Mouse (Mus musculus) hindbrain, postnatal 0 days (tissue): ENCODE measurements around the gene Ube2h. TPM values are rescaled to one million over a fixed set of nuclear protein-coding genes. Genes with fewer than 3 reads are reported as not detected.

Experiments used
- ATAC-seq: fragments of 200-750 bp; cut with Nextera tagmentation; 2 replicates; pipeline ENCODE4 v1.8.0; 2017; ENCODE audit warnings: mild to moderate bottlenecking, moderate TSS enrichment, moderate library complexity
- DNase-seq: peaks from one replicate; pipeline ENCODE4 v3.0.0-alpha.2; 2015; ENCODE audit warnings: low spot score
- H3K27ac ChIP-seq: fragments of 300-500 bp; sonication (generic); 2 replicates; pipeline ENCODE4 v1.5.1; 2014; ENCODE audit warnings: mild to moderate bottlenecking
- H3K27me3 ChIP-seq: fragments of 300-500 bp; sonication (generic); 2 replicates; pipeline ENCODE4 v1.6.1; 2014; ENCODE audit warnings: low read length, mixed read lengths; ENCODE audit not compliant: insufficient read depth
- H3K36me3 ChIP-seq: fragments of 300-500 bp; sonication (generic); 2 replicates; pipeline ENCODE4 v1.6.1; 2014; ENCODE audit warnings: low read length, mixed read lengths; ENCODE audit not compliant: insufficient read depth
- H3K4me1 ChIP-seq: fragments of 300-500 bp; sonication (generic); 2 replicates; pipeline ENCODE4 v1.6.1; 2014; ENCODE audit warnings: antibody characterized with exemption, low read length, mixed read lengths; ENCODE audit not compliant: insufficient read depth
- H3K4me2 ChIP-seq: fragments of 300-500 bp; sonication (generic); 2 replicates; pipeline ENCODE4 v1.6.1; 2014; ENCODE audit warnings: low read depth, mild to moderate bottlenecking, low read length, moderate library complexity, mixed read lengths
- H3K4me3 ChIP-seq: fragments of 300-500 bp; sonication (generic); 2 replicates; pipeline ENCODE4 v1.5.1; 2014; ENCODE audit warnings: low read length
- H3K9ac ChIP-seq: fragments of 300-500 bp; sonication (generic); replicated peaks from 2 replicates; pipeline ENCODE4 v1.6.1; 2014; ENCODE audit warnings: mild to moderate bottlenecking, low read length, moderate library complexity, mixed read lengths
- H3K9me3 ChIP-seq: fragments of 300-500 bp; sonication (generic); 2 replicates; pipeline ENCODE4 v1.6.1; 2016; ENCODE audit warnings: low read length, mixed read lengths
- CTCF ChIP-seq: IDR thresholded peaks from 2 replicates; pipeline ENCODE4 v1.5.1; 2016; ENCODE audit warnings: antibody characterized with exemption, control low read depth, low read depth
- WGBS: fragments of 180-500 bp; shearing (Covaris S2); extraction: QIAGEN DNeasy Blood & Tissue Kit; methylation state at CpG from one replicate; pipeline ENCODE4 v1.1.7; 2014; 5-methylcytosine and 5-hydroxymethylcytosine counted together
- polyA plus RNA-seq: library from polyadenylated mRNA; unstranded; fragments of >200 nt; fragmentation: Nextera tagmentation; extraction: Ambion mirVana; gene quantifications from 2 replicates; pipeline ENCODE4 v1.2.1, GENCODE M21; 2015
- total RNA-seq: library from RNA; depleted of rRNA; stranded (reverse); fragments of >200 nt; gene quantifications from 2 replicates; pipeline ENCODE4 v1.2.3, GENCODE M21; 2014

Gene Ube2h
- total and polyA plus RNA-seq, 2 experiments from 2014 or later = 41.6 to 42.1 TPM

- Histone ChIP-seq H3K4me3 (no peak overlapping the region), H3K27me3 (no peaks in the 10 kb centered on the region), H3K4me1 (no peaks in the 10 kb centered on the region), H3K9ac (no peak overlapping the region), H3K4me2 (no peak overlapping the region), H3K27ac (no peak overlapping the region), H3K9me3 (no peaks in the 10 kb centered on the region), H3K36me3 (0 out of 2 replicates have a peak, but pooled peaks cover 4% of the 10 kb centered on the region)
- WGBS = 46% methylated on average over 11 of the region's 11 CpGs
- DNase-seq = no peak
- TF ChIP-seq CTCF = no peak
- ATAC-seq = no peak
Measured at GRCm38 (mm10) chr6:30272338-30272905, 31.9 kb downstream of the Ube2h start.

- Histone ChIP-seq H3K4me3 (no peak overlapping the region), H3K27me3 (no peaks in the 10 kb centered on the region), H3K4me1 (no peaks in the 10 kb centered on the region), H3K9ac (no peak overlapping the region), H3K4me2 (no peak overlapping the region), H3K9me3 (no peaks in the 10 kb centered on the region), H3K36me3 (0 out of 2 replicates have a peak, but pooled peaks cover 8% of the 10 kb centered on the region), H3K27ac (no peak overlapping the region)
- 76% methylated on average over 5 of the region's 5 CpGs for WGBS
- ATAC-seq (no peak), DNase-seq (no peak)
- no peak for TF ChIP-seq CTCF
Measured at GRCm38 (mm10) chr6:30269846-30270245, 34.5 kb downstream of the Ube2h start.

DNA sequence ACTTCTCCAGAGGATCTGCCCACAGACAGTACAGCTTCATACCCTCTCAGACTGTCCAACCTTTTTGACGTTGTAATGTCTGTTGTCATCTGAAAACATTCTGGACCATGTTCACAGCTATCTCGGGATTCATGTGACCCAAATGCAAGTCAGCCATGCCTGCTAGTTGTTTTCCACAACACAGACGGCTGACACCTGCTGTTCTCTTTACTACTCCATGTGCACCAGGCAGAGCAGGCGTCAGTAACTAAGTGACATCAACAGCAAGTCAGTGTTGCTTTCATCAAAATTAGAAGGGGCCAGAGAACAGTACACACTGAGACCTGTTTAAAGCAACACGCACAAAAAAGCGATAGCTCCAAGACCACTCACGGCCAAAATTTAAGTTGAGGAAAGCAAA, 36.9 kb downstream of the Ube2h start:
- 85% methylated on average over 7 of the region's 7 CpGs for WGBS
- Histone ChIP-seq H3K27ac (no peak overlapping the region), H3K4me3 (no peak overlapping the region), H3K4me2 (no peak overlapping the region), H3K9ac (no peak overlapping the region), H3K9me3 (no peaks in the 10 kb centered on the region), H3K27me3 (no peaks in the 10 kb centered on the region), H3K36me3 (0 out of 2 replicates have a peak, but pooled peaks cover 8% of the 10 kb centered on the region), H3K4me1 (no peaks in the 10 kb centered on the region)
- DNase-seq (no peak), ATAC-seq (no peak)
- TF ChIP-seq CTCF = no peak

GRCm38 (mm10) chr6:30265402-30265801, 38.9 kb downstream of the Ube2h start:
- DNase-seq (no peak), ATAC-seq (no peak)
- no peaks in the 10 kb centered on the region for H3K9me3 ChIP-seq
- no peak overlapping the region for H3K9ac ChIP-seq
- H3K4me2 ChIP-seq = no peak overlapping the region
- no peaks in the 10 kb centered on the region for H3K27me3 ChIP-seq
- TF ChIP-seq CTCF = no peak
- 88% methylated on average over 4 of the region's 4 CpGs for WGBS
- H3K36me3 ChIP-seq = 0 out of 2 replicates have a peak, but pooled peaks cover 8% of the 10 kb centered on the region
- no peak overlapping the region for H3K27ac ChIP-seq
- H3K4me1 ChIP-seq = no peaks in the 10 kb centered on the region
- no peak overlapping the region for H3K4me3 ChIP-seq

DNA sequence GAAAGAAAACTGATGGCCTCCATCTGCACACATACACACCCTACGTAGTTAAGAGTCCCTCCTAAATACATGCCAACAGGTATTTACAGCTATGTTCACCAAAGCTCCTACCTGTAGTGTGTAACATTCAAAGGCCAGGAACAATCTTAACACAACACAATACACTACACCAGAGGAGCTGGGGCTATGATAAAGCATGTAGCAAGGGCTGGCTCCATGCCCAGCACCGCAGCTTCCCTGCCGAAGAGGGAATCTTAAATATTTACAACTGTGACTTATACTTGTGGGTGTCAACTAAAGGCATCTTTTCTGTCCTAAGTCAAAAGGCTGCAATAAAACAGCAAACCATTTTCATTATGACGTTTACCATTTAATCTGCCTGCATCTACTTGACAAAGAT, 41.3 kb downstream of the Ube2h start:
- H3K36me3 ChIP-seq = peaks cover 14% of the 10 kb centered on the region
- DNase-seq = peak; percentile 7
- H3K27me3 ChIP-seq = no peaks in the 10 kb centered on the region
- H3K4me3 ChIP-seq = no peak overlapping the region
- WGBS = 64% methylated on average over 4 of the region's 4 CpGs
- ATAC-seq = no peak
- no peaks in the 10 kb centered on the region for H3K4me1 ChIP-seq
- no peak for TF ChIP-seq CTCF
- no peak overlapping the region for H3K9ac ChIP-seq
- H3K27ac ChIP-seq = no peak overlapping the region
- H3K9me3 ChIP-seq = no peaks in the 10 kb centered on the region
- H3K4me2 ChIP-seq = no peak overlapping the region

DNA sequence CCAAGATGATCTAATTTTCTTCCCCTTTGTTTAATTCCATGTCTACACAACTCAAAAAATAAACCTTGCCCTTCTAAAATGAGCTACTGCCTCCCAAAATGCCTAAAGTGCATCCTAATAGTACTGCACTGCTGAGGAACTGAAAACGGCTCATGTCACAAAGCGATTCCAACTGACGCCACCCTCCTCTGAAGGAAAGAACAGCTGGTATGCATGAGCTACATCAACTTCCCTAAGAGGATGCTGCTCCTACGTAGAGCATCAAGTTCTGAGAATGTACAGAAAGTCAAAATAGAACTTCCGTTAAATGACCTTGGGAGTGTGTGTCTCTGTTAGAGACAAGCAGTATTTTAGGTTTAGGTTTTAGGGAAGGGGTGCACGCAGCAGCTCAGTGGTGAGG, 45.1 kb downstream of the Ube2h start:
- no peak for TF ChIP-seq CTCF
- no peak for DNase-seq
- H3K27ac ChIP-seq = no peak overlapping the region
- peaks cover 10% of the 10 kb centered on the region for H3K36me3 ChIP-seq
- WGBS = 89% methylated on average over 6 of the region's 6 CpGs
- no peak for ATAC-seq
- H3K4me2 ChIP-seq = no peak overlapping the region
- no peaks in the 10 kb centered on the region for H3K9me3 ChIP-seq
- H3K9ac ChIP-seq = no peak overlapping the region
- H3K4me3 ChIP-seq = no peak overlapping the region
- H3K4me1 ChIP-seq = no peaks in the 10 kb centered on the region
- no peaks in the 10 kb centered on the region for H3K27me3 ChIP-seq

DNA sequence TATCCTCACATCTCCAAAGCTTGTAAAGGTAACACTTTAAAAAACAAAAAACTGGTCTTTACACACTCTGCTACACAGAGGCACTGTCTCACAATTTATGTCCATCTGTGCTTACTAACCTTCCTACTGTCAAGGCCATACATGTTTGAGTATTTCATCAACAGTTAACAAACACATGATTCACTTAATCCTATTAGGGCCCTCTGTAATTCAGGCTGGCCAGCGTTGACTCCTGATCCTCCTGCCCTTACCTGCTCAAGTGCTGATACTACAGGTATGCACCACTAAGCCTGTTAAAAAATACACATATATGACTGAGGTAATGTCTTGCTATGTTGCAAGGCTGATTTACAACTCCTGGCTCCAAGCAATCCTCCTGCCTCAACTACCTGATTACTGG, 46.4 kb downstream of the Ube2h start:
- DNase-seq (no peak), ATAC-seq (no peak)
- WGBS = 79% methylated on average over 1 of the region's 1 CpGs
- Histone ChIP-seq H3K27ac (no peak overlapping the region), H3K36me3 (peaks cover 10% of the 10 kb centered on the region), H3K9me3 (no peaks in the 10 kb centered on the region), H3K4me1 (no peaks in the 10 kb centered on the region), H3K9ac (no peak overlapping the region), H3K27me3 (no peaks in the 10 kb centered on the region), H3K4me2 (no peak overlapping the region), H3K4me3 (no peak overlapping the region)
- TF ChIP-seq CTCF = no peak
